Mouse (Mus musculus) stomach, postnatal 0 days (tissue): ENCODE measurements around the gene Serinc3. TPM values are rescaled to one million over a fixed set of nuclear protein-coding genes. Genes with fewer than 3 reads are reported as not detected.
"Not testable (repeated sequence)": the region's sequence is repeated elsewhere in the genome, so short reads cannot be mapped to it uniquely, and the experiment has no call there.

Experiments
- ATAC-seq: fragments of 200-750 bp; cut with Nextera tagmentation; 2 replicates; pipeline ENCODE4 v1.8.0; 2017; ENCODE audit not compliant: low FRiP score, low TSS enrichment
- DNase-seq: peaks from one replicate; pipeline ENCODE4 v3.0.0-alpha.2; 2016; ENCODE audit warnings: low spot score
- H3K27ac ChIP-seq: fragments of 300-500 bp; sonication (generic); replicated peaks from 2 replicates; pipeline ENCODE4 v1.5.1; 2014; ENCODE audit warnings: mild to moderate bottlenecking, control low read depth
- H3K27me3 ChIP-seq: fragments of 300-500 bp; sonication (generic); 2 replicates; pipeline ENCODE4 v1.6.1; 2014; ENCODE audit warnings: low read length; ENCODE audit not compliant: control insufficient read depth, insufficient read depth
- H3K36me3 ChIP-seq: fragments of 300-500 bp; sonication (generic); 2 replicates; pipeline ENCODE4 v1.6.1; 2014; ENCODE audit warnings: low read length, mixed read lengths; ENCODE audit not compliant: control insufficient read depth, insufficient read depth
- H3K4me1 ChIP-seq: fragments of 300-500 bp; sonication (generic); replicated peaks from 2 replicates; pipeline ENCODE4 v1.6.1; 2014; ENCODE audit warnings: antibody characterized with exemption; ENCODE audit not compliant: control insufficient read depth, insufficient read depth
- H3K4me2 ChIP-seq: fragments of 300-500 bp; sonication (generic); replicated peaks from 2 replicates; pipeline ENCODE4 v1.6.1; 2014; ENCODE audit warnings: low read depth, mild to moderate bottlenecking, control low read depth, moderate library complexity
- H3K4me3 ChIP-seq: fragments of 300-500 bp; sonication (generic); 2 replicates; pipeline ENCODE4 v1.5.1; 2014; ENCODE audit warnings: low read depth, low read length, control low read depth
- H3K9ac ChIP-seq: fragments of 300-500 bp; sonication (generic); 2 replicates; pipeline ENCODE4 v1.6.1; 2014; ENCODE audit warnings: mild to moderate bottlenecking, low read length, control low read depth, mixed read lengths
- H3K9me3 ChIP-seq: fragments of 300-500 bp; sonication (generic); 2 replicates; pipeline ENCODE4 v1.6.1; 2016; ENCODE audit warnings: low read length; ENCODE audit not compliant: control insufficient read depth
- CTCF ChIP-seq: IDR thresholded peaks from 2 replicates; pipeline ENCODE4 v1.5.1; 2016; ENCODE audit warnings: antibody characterized with exemption, low read depth, mild to moderate bottlenecking, moderate library complexity
- EP300 ChIP-seq: optimal IDR thresholded peaks from 2 replicates; pipeline ENCODE3; 2016; ENCODE audit warnings: antibody characterized with exemption
- WGBS: fragments of 180-500 bp; shearing (Covaris S2); extraction: QIAGEN DNeasy Blood & Tissue Kit; methylation state at CpG from one replicate; pipeline ENCODE4 v1.1.7; 2014; 5-methylcytosine and 5-hydroxymethylcytosine counted together
- polyA plus RNA-seq: library from polyadenylated mRNA; unstranded; fragments of >200 nt; fragmentation: Nextera tagmentation; extraction: Ambion mirVana; gene quantifications from 2 replicates; pipeline ENCODE4 v1.2.1, GENCODE M21; 2015

The Serinc3 gene
- polyA plus RNA-seq, 1 experiment from 2014 or later: 35.8 TPM

DNA sequence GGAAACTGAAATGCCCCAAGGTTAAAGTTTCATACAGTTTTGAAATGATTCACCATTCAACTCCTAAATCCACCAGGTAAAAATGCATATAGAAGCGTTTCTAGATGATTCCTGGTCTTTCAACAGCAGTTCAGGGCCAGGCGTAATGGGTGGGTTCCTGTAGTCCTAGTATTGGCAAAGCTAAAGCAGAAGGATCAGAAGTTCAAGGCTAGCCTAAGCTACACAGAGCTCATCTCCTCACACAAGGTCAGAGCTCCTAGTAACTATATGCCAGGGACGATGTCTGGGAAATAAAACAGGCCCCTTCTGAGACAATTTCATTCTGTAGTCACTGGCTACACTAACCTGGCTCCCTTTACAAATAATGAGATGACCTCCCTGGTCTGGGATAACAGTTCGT, 13.7 kb downstream of the Serinc3 start:
- TF ChIP-seq EP300 (no peak), CTCF (no peak)
- ATAC-seq: no peak
- H3K36me3 ChIP-seq: peaks cover 27% of the 10 kb centered on the region
- H3K27me3 ChIP-seq: no peaks in the 10 kb centered on the region
- no peaks in the 10 kb centered on the region for H3K9me3 ChIP-seq
- DNase-seq: no peak
- H3K27ac ChIP-seq: no peak overlapping the region
- 93% methylated on average over 4 of the region's 4 CpGs for WGBS
- no peak overlapping the region for H3K4me3 ChIP-seq
- H3K4me1 ChIP-seq: no peaks in the 10 kb centered on the region
- no peak overlapping the region for H3K9ac ChIP-seq
- H3K4me2 ChIP-seq: no peak overlapping the region

DNA sequence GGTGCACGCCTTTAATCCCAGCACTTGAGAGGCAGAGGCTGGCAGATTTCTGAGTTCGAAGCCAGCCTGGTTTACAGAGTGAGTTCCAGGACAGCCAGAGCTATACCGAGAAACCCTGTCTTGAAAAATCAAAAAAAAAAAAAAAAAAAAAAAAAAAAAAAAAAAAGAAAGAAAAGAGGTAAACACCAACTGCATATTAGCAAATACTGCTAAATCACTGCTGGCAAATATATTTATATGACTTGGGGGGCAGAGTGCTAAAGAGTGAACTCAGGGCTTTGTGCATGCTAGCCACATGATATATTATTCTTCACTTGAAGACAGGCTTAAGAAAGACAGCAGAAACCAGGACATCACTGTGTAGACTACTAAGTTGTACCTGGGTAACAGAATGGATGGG, 23.5 kb downstream of the Serinc3 start:
- not testable (repeated sequence) for H3K9ac ChIP-seq, H3K4me2 ChIP-seq, H3K4me3 ChIP-seq, H3K9me3 ChIP-seq, DNase-seq, H3K27me3 ChIP-seq, H3K4me1 ChIP-seq, ATAC-seq, H3K27ac ChIP-seq
- H3K36me3 ChIP-seq: peaks cover 31% of the 10 kb centered on the region
- 89% methylated on average over 3 of the region's 3 CpGs for WGBS

GRCm38 (mm10) chr2:163620451-163620850, 24.5 kb downstream of the Serinc3 start:
- Histone ChIP-seq H3K27me3 (no peaks in the 10 kb centered on the region), H3K36me3 (peaks cover 22% of the 10 kb centered on the region), H3K4me1 (no peaks in the 10 kb centered on the region), H3K4me2 (no peak overlapping the region), H3K27ac (no peak overlapping the region), H3K9ac (no peak overlapping the region), H3K9me3 (no peaks in the 10 kb centered on the region), H3K4me3 (no peak overlapping the region)
- ATAC-seq (peak; percentile 77; the same call in 1 of the 2 replicates), DNase-seq (no peak)
- 53% methylated on average over 8 of the region's 8 CpGs for WGBS
- TF ChIP-seq EP300: peak; percentile 29
- no peak for TF ChIP-seq CTCF

GRCm38 (mm10) chr2:163617874-163618273, 27.1 kb downstream of the Serinc3 start:
- Histone ChIP-seq H3K36me3 (peaks cover 13% of the 10 kb centered on the region), H3K27ac (no peak overlapping the region), H3K4me1 (no peaks in the 10 kb centered on the region), H3K9me3 (no peaks in the 10 kb centered on the region), H3K27me3 (no peaks in the 10 kb centered on the region), H3K4me3 (no peak overlapping the region), H3K4me2 (no peak overlapping the region), H3K9ac (no peak overlapping the region)
- WGBS: 94% methylated on average over 4 of the region's 4 CpGs
- DNase-seq (no peak), ATAC-seq (no peak)
- TF ChIP-seq EP300 (no peak), CTCF (no peak)

DNA sequence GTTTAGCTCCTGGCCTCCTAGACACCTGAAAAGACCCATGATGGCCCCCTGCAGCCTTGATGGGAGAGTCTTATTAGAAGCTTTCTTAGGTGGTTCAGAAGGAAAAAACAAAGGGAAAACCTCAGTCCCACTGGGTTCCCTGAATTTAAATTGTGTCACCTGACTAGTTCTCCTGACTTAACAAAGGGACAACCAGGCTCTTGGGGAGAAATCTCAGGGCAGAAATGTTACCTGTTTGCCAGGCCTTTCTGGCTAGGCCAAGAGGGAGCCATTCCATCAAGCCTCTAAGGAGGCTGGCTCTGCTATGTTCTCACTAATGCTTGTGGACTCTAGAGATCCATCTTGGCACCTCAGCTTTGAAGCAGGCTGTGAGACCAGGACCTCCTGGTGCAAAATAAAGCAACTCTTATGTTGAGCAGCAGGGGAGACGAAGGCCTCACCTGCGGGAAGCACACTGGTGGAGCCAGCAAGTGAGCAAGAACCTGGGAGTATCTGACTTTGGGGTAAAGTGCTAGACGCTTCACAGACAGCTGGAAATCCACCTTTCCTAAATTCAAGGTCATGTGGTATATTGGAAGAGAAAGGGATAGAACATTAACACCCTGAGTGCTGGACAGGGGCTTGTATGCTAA, 27.6 kb downstream of the Serinc3 start:
- 71% methylated on average over 3 of the region's 3 CpGs for WGBS
- H3K4me2 ChIP-seq: no peak overlapping the region
- ATAC-seq (no peak), DNase-seq (no peak)
- H3K27ac ChIP-seq: no peak overlapping the region
- H3K4me1 ChIP-seq: no peaks in the 10 kb centered on the region
- no peaks in the 10 kb centered on the region for H3K27me3 ChIP-seq
- H3K4me3 ChIP-seq: no peak overlapping the region
- no peaks in the 10 kb centered on the region for H3K9me3 ChIP-seq
- no peak overlapping the region for H3K9ac ChIP-seq
- TF ChIP-seq EP300 (no peak), CTCF (no peak)
- H3K36me3 ChIP-seq: peaks cover 13% of the 10 kb centered on the region

- H3K4me1 ChIP-seq: no peaks in the 10 kb centered on the region
- no peak overlapping the region for H3K9ac ChIP-seq
- H3K4me2 ChIP-seq: no peak overlapping the region
- peaks cover 13% of the 10 kb centered on the region for H3K36me3 ChIP-seq
- ATAC-seq (no peak), DNase-seq (no peak)
- H3K27me3 ChIP-seq: no peaks in the 10 kb centered on the region
- TF ChIP-seq EP300 (no peak), CTCF (no peak)
- no peak overlapping the region for H3K4me3 ChIP-seq
- no peak overlapping the region for H3K27ac ChIP-seq
- H3K9me3 ChIP-seq: no peaks in the 10 kb centered on the region
- 74% methylated on average over 3 of the region's 3 CpGs for WGBS
These were observed 28.2 kb downstream of the Serinc3 start for GRCm38 (mm10) chr2:163616652-163617227.
